Mouse (Mus musculus): ENCODE data around the gene 4930579F01Rik.

Gene 4930579F01Rik

GRCm38 (mm10) chr3:138114106-138114505 is 79.5 kb downstream of the 4930579F01Rik start:
- in situ Hi-C loops (cut with MboI, MseI): no loop called here
